ENCODE assay signal across 19 mouse cellular contexts in genomic region chr3:152243304-152243703, GRCm38 (mm10). TPM values are rescaled to one million over a fixed set of nuclear protein-coding genes. Genes with fewer than 3 reads are reported as not detected.
"Had no signal": no experiment of that assay in that cellular context is flagged by ENCODE, and none has a peak within 500 bp of the region (broad histone marks: within the 10 kb centered on the region; RNA-seq: fewer than 3 reads in every experiment).

No protein-coding gene starts in this region.

- H3K27me3 ChIP-seq: liver, embryonic 13.5 days; liver, embryonic 15.5 days; lung, embryonic 15.5 days; midbrain, embryonic 13.5 days; midbrain, embryonic 15.5 days; neural tube, embryonic 13.5 days; stomach, embryonic 15.5 days had no signal

- H3K36me3 ChIP-seq: stomach, embryonic 15.5 days had no signal

- H3K9me3 ChIP-seq: liver, embryonic 13.5 days; liver, embryonic 15.5 days; lung, embryonic 15.5 days; midbrain, embryonic 10.5 days; midbrain, embryonic 13.5 days; midbrain, embryonic 15.5 days; neural tube, embryonic 13.5 days; stomach, embryonic 15.5 days had no signal

- H3K9ac ChIP-seq: liver, embryonic 13.5 days; liver, embryonic 15.5 days; liver, postnatal 0 days; lung, embryonic 15.5 days; midbrain, embryonic 13.5 days; midbrain, embryonic 15.5 days; neural tube, embryonic 13.5 days; stomach, embryonic 15.5 days had no signal

- H3K4me2 ChIP-seq: liver, embryonic 11.5 days; liver, embryonic 13.5 days; liver, embryonic 15.5 days; lung, embryonic 15.5 days; midbrain, embryonic 13.5 days; midbrain, embryonic 15.5 days; neural tube, embryonic 13.5 days; stomach, embryonic 15.5 days had no signal

- H3K4me3 ChIP-seq: liver, embryonic 13.5 days; liver, embryonic 15.5 days; lung, embryonic 15.5 days; midbrain, embryonic 10.5 days; midbrain, embryonic 13.5 days; midbrain, embryonic 15.5 days; neural tube, embryonic 13.5 days; stomach, embryonic 15.5 days had no signal

- DNase-seq: liver, embryonic 13.5 days; liver, postnatal 0 days; lung, adult 2 months; lung, postnatal 4 days; right cerebral cortex, postnatal 14 days; thymus, adult 18-20 months; thymus, postnatal 14 days; thymus, postnatal 36 days had no signal

- ATAC-seq: liver, postnatal 0 days; lung, postnatal 0 days; midbrain, embryonic 13.5 days; midbrain, embryonic 15.5 days had no signal

- H3K4me1 ChIP-seq: liver, embryonic 13.5 days; lung, embryonic 15.5 days; midbrain, embryonic 10.5 days; midbrain, embryonic 13.5 days; midbrain, embryonic 15.5 days; neural tube, embryonic 13.5 days; stomach, embryonic 15.5 days had no signal

- H3K27ac ChIP-seq: liver, embryonic 13.5 days; liver, embryonic 15.5 days; lung, embryonic 15.5 days; midbrain, embryonic 10.5 days; midbrain, embryonic 13.5 days; midbrain, embryonic 15.5 days; neural tube, embryonic 13.5 days; stomach, embryonic 15.5 days; stomach, postnatal 0 days had no signal

RNA-seq across cellular contexts. Expression of gene Nexn, which starts 22.8 kb away (rescaled TPM):
- total RNA-seq: megakaryocyte, adult 5-6 weeks had no signal
